Mouse (Mus musculus) CH12.LX (cell line): ENCODE data around the gene Ccl12. TPM values are rescaled to one million over a fixed set of nuclear protein-coding genes. Genes with fewer than 3 reads are reported as not detected.

Source experiments
- DNase-seq: peaks from one replicate; pipeline ENCODE4 v3.0.0-alpha.2; 2013; ENCODE audit errors: extremely low read depth
- H3K27ac ChIP-seq: 2 replicates; pipeline ENCODE4 v1.5.1; 2012; ENCODE audit warnings: low read depth, mild to moderate bottlenecking, control low read depth, moderate library complexity; ENCODE audit not compliant: insufficient read depth
- H3K27me3 ChIP-seq: replicated peaks from 2 replicates; pipeline ENCODE3; 2012; ENCODE audit warnings: inconsistent platforms
- H3K36me3 ChIP-seq, 2 experiments: replicated peaks in 1 of 2; 2 replicates each; pipeline versions ENCODE3 to v1.6.1; 2012; ENCODE audit warnings: inconsistent platforms in 1 of 2, low read length in 1 of 2, mild to moderate bottlenecking in 1 of 2, mixed read lengths in 1 of 2, moderate library complexity in 1 of 2; ENCODE audit not compliant: control insufficient read depth in 1 of 2, insufficient read depth in 1 of 2
- H3K4me1 ChIP-seq, 2 experiments: 2 replicates each; pipeline ENCODE4 v1.6.1; 2012; ENCODE audit warnings: inconsistent platforms in 1 of 2, moderate library complexity in 1 of 2; ENCODE audit not compliant: insufficient read depth in 2 of 2, control insufficient read depth in 1 of 2
- H3K4me2 ChIP-seq: 2 replicates; pipeline ENCODE4 v1.6.1; 2012; ENCODE audit warnings: low read depth, mild to moderate bottlenecking, control low read depth; ENCODE audit not compliant: poor library complexity, insufficient read depth, severe bottlenecking
- H3K4me3 ChIP-seq, 3 experiments: fragments of 150-350 bp in 1 of 3; sonication (generic) in 1 of 3; replicated peaks in 1 of 3; 2 replicates each; pipeline versions ENCODE3 to v1.5.1; 2011 to 2012; ENCODE audit warnings: low read depth in 2 of 3, low read length in 2 of 3, mild to moderate bottlenecking in 2 of 3, moderate library complexity in 2 of 3, control low read depth in 1 of 3, improper control_type of control experiment in 1 of 3, inconsistent platforms in 1 of 3, mixed read lengths in 1 of 3; ENCODE audit not compliant: poor library complexity in 1 of 3
- H3K79me2 ChIP-seq: replicated peaks from 2 replicates; pipeline ENCODE4 v1.6.1; 2012; ENCODE audit warnings: mild to moderate bottlenecking, moderate library complexity; ENCODE audit not compliant: control insufficient read depth, poor library complexity, insufficient read depth, severe bottlenecking; ENCODE audit errors: extremely low read depth
- H3K9ac ChIP-seq: 2 replicates; pipeline ENCODE4 v1.6.1; 2012; ENCODE audit warnings: low read depth, mild to moderate bottlenecking, control low read depth, moderate library complexity; ENCODE audit not compliant: insufficient read depth
- H3K9me3 ChIP-seq: replicated peaks from 2 replicates; pipeline ENCODE3; 2012; ENCODE audit warnings: low read length, inconsistent platforms, mixed read lengths
- CHD1 ChIP-seq: IDR thresholded peaks from 2 replicates; pipeline ENCODE4 v1.6.1; 2012; ENCODE audit warnings: low read depth, low read length, improper control_type of control experiment, inconsistent platforms
- E2F4 ChIP-seq: IDR thresholded peaks from 2 replicates; pipeline ENCODE4 v1.6.1; 2011; ENCODE audit warnings: low read depth, low read length, improper control_type of control experiment; ENCODE audit not compliant: insufficient replicate concordance
- EP300 ChIP-seq: IDR thresholded peaks from 2 replicates; pipeline ENCODE4 v1.6.1; 2011; ENCODE audit warnings: low read length, improper control_type of control experiment
- IRF4 ChIP-seq: IDR thresholded peaks from 2 replicates; pipeline ENCODE4 v1.6.1; 2014; ENCODE audit warnings: low read depth, mild to moderate bottlenecking, inconsistent platforms, low read length, improper control_type of control experiment
- KAT2A ChIP-seq: IDR thresholded peaks from 2 replicates; pipeline ENCODE4 v1.6.1; 2012; ENCODE audit warnings: low read length, improper control_type of control experiment, inconsistent platforms; ENCODE audit not compliant: insufficient replicate concordance
- MAFK ChIP-seq: IDR thresholded peaks from 2 replicates; pipeline ENCODE4 v1.6.1; 2011; ENCODE audit warnings: low read length, improper control_type of control experiment; ENCODE audit not compliant: insufficient replicate concordance
- MAX ChIP-seq: IDR thresholded peaks from 2 replicates; pipeline ENCODE4 v1.6.1; 2011; ENCODE audit warnings: low read length, improper control_type of control experiment
- MAZ ChIP-seq: IDR thresholded peaks from 2 replicates; pipeline ENCODE4 v1.6.1; 2012; ENCODE audit warnings: low read depth, mild to moderate bottlenecking, inconsistent platforms, low read length, improper control_type of control experiment, moderate library complexity
- MEF2A ChIP-seq: IDR thresholded peaks from 2 replicates; pipeline ENCODE4 v1.6.1; 2014; ENCODE audit warnings: low read depth, mild to moderate bottlenecking, inconsistent platforms, low read length, improper control_type of control experiment, borderline replicate concordance
- MYC ChIP-seq: IDR thresholded peaks from 2 replicates; pipeline ENCODE4 v1.6.1; 2011; ENCODE audit warnings: low read depth, mild to moderate bottlenecking, improper control_type of control experiment, low read length
- NRF1 ChIP-seq: IDR thresholded peaks from 2 replicates; pipeline ENCODE4 v1.6.1; 2014; ENCODE audit warnings: low read depth, mild to moderate bottlenecking, inconsistent platforms, low read length, improper control_type of control experiment, moderate library complexity
- POLR2AphosphoS2 ChIP-seq: IDR thresholded peaks from 2 replicates; pipeline ENCODE4 v1.6.1; 2011; ENCODE audit warnings: low read depth, low read length, improper control_type of control experiment
- RAD21 ChIP-seq: IDR thresholded peaks from 2 replicates; pipeline ENCODE4 v1.6.1; 2011; ENCODE audit warnings: low read depth, mild to moderate bottlenecking, low read length, improper control_type of control experiment, moderate library complexity
- SIN3A ChIP-seq: IDR thresholded peaks from 2 replicates; pipeline ENCODE4 v1.6.1; 2012; ENCODE audit warnings: low read length, improper control_type of control experiment, inconsistent platforms
- TBP ChIP-seq: conservative IDR thresholded peaks from 2 replicates; pipeline ENCODE4 v1.6.1; 2011; ENCODE audit warnings: low read depth, low read length, improper control_type of control experiment
- UBTF ChIP-seq: IDR thresholded peaks from 2 replicates; pipeline ENCODE4 v1.6.1; 2012; ENCODE audit warnings: low read depth, mild to moderate bottlenecking, inconsistent platforms, low read length, improper control_type of control experiment, moderate library complexity
- USF1 ChIP-seq: IDR thresholded peaks from 2 replicates; pipeline ENCODE4 v1.6.1; 2014; ENCODE audit warnings: low read depth, mild to moderate bottlenecking, inconsistent platforms, low read length, improper control_type of control experiment
- USF2 ChIP-seq: conservative IDR thresholded peaks from 2 replicates; pipeline ENCODE4 v1.6.1; 2011; ENCODE audit warnings: low read depth, low read length, improper control_type of control experiment
- ZC3H11A ChIP-seq: IDR thresholded peaks from 2 replicates; pipeline ENCODE4 v1.6.1; 2012; ENCODE audit warnings: low read depth, mild to moderate bottlenecking, inconsistent platforms, low read length, improper control_type of control experiment
- ZKSCAN1 ChIP-seq: IDR thresholded peaks from 2 replicates; pipeline ENCODE4 v1.6.1; 2012; ENCODE audit warnings: low read depth, inconsistent platforms, low read length, improper control_type of control experiment, borderline replicate concordance
- dilution Hi-C: fragments of 300-500 bp; cut with MboI; formaldehyde crosslinking; loops from 2 replicates; pipeline ENCODE4 v1.14.3; 2020; ENCODE audit warnings: low sequenced_read_pairs; ENCODE audit not compliant: extremely low pct_unique_long_range_greater_than_20kb, extremely low pct_ligation_motif_present
- in situ Hi-C: fragments of 300-500 bp; cut with MboI; formaldehyde crosslinking; loops from 3 replicates; pipeline ENCODE4 v1.14.3; 2019; ENCODE audit warnings: low sequenced_read_pairs, low pct_ligation_motif_present, low pct_unique_long_range_greater_than_20kb, mixed read lengths
- polyA plus RNA-seq: library from polyadenylated mRNA; unstranded; fragments of >175 nt; gene quantifications from 2 replicates; pipeline ENCODE4 v1.2.1, GENCODE M21; 2012; ENCODE audit warnings: low read depth; ENCODE audit not compliant: insufficient read length
- total RNA-seq, 2 experiments: library from RNA; depleted of rRNA; stranded (reverse); fragments of 300-350 nt in 1 of 2; fragments of >200 nt in 1 of 2; gene quantifications; 2 replicates each; pipeline ENCODE4 v1.2.3; 2012 to 2014

Gene Ccl12
- total and polyA plus RNA-seq, 3 experiments = 0.51 TPM; not detected in 2

GRCm38 (mm10) chr11:82077031-82077430 is 24.6 kb upstream of the Ccl12 start:
- H3K9me3 ChIP-seq = peaks cover 3% of the 10 kb centered on the region
- dilution Hi-C loops (no loop called here), in situ Hi-C loops (loop anchor here (10.0 kb wide), 1 partner anchor 98 kb away; no protein-coding TSS in a partner anchor)
- H3K4me3 ChIP-seq = no peak overlapping the region
- no peak for TF ChIP-seq KAT2A
- no peak for TF ChIP-seq CHD1
- no peak for TF ChIP-seq USF2
- no peak for TF ChIP-seq EP300
- no peak for TF ChIP-seq MEF2A
- no peak for TF ChIP-seq MAZ
- TF ChIP-seq RAD21 = no peak
- TF ChIP-seq POLR2AphosphoS2 = no peak
- no peak for TF ChIP-seq MAFK
- no peak for TF ChIP-seq E2F4
- TF ChIP-seq USF1 = no peak
- H3K4me2 ChIP-seq = no peak overlapping the region
- no peak overlapping the region for H3K9ac ChIP-seq
- H3K36me3 ChIP-seq = no peaks in the 10 kb centered on the region
- DNase-seq = no peak
- no peak overlapping the region for H3K27ac ChIP-seq
- no peaks in the 10 kb centered on the region for H3K79me2 ChIP-seq
- H3K4me1 ChIP-seq = peaks cover 0 to 1% of the 10 kb centered on the region in 2 experiments; a peak in 2 of 4 replicates
- peaks cover 43% of the 10 kb centered on the region for H3K27me3 ChIP-seq

GRCm38 (mm10) chr11:82078136-82078730 is 23.4 kb upstream of the Ccl12 start:
- Histone ChIP-seq H3K4me2 (no peak overlapping the region), H3K36me3 (no peaks in the 10 kb centered on the region), H3K4me3 (no peak overlapping the region), H3K27me3 (peaks cover 50% of the 10 kb centered on the region), H3K79me2 (no peaks in the 10 kb centered on the region), H3K27ac (no peak overlapping the region), H3K9ac (no peak overlapping the region), H3K9me3 (peaks cover 3% of the 10 kb centered on the region), H3K4me1 (no peaks in the 10 kb centered on the region)
- dilution Hi-C loops (no loop called here), in situ Hi-C loops (loop anchor here (10.0 kb wide), 1 partner anchor 97 kb away; no protein-coding TSS in a partner anchor)
- TF ChIP-seq IRF4 (no peak), NRF1 (no peak)
- DNase-seq = no peak

GRCm38 (mm10) chr11:82080865-82081264 is 20.8 kb upstream of the Ccl12 start:
- no peaks in the 10 kb centered on the region for H3K4me1 ChIP-seq
- no peak for TF ChIP-seq UBTF
- TF ChIP-seq NRF1 = no peak
- no peak for TF ChIP-seq ZC3H11A
- TF ChIP-seq MAX = no peak
- no peak for TF ChIP-seq IRF4
- TF ChIP-seq SIN3A = no peak
- TF ChIP-seq MYC = no peak
- TF ChIP-seq TBP = no peak
- no peak for TF ChIP-seq ZKSCAN1
- no peak for DNase-seq
- H3K9me3 ChIP-seq = no peaks in the 10 kb centered on the region
- H3K36me3 ChIP-seq = no peaks in the 10 kb centered on the region
- peaks cover 53% of the 10 kb centered on the region for H3K27me3 ChIP-seq
- no peaks in the 10 kb centered on the region for H3K79me2 ChIP-seq
- no peak overlapping the region for H3K4me2 ChIP-seq
- dilution Hi-C loops (no loop called here), in situ Hi-C loops (no loop called here)
- no peak overlapping the region for H3K4me3 ChIP-seq
- no peak overlapping the region for H3K27ac ChIP-seq
- no peak overlapping the region for H3K9ac ChIP-seq
